Mouse (Mus musculus) midbrain, embryonic 12.5 days (tissue): ENCODE measurements at regions not wholly inside any gene's neighbourhood (a gene's known extent, or its start where the extent isn't known, plus 50 kb on each side); places are given as distances from the start of the nearest gene placed in this dataset.

Source experiments
- ATAC-seq: fragments of 200-750 bp; cut with Nextera tagmentation; 2 replicates; pipeline ENCODE4 v1.8.0; 2017; ENCODE audit warnings: low read depth, moderate TSS enrichment, moderate library complexity; ENCODE audit not compliant: low FRiP score
- H3K27ac ChIP-seq: fragments of 300-500 bp; sonication (generic); replicated peaks from 2 replicates; pipeline ENCODE4 v1.5.1; 2016; ENCODE audit warnings: mild to moderate bottlenecking
- H3K27me3 ChIP-seq: fragments of 300-500 bp; sonication (generic); 2 replicates; pipeline ENCODE4 v1.6.1; 2016; ENCODE audit warnings: mild to moderate bottlenecking
- H3K36me3 ChIP-seq: fragments of 300-500 bp; sonication (generic); 2 replicates; pipeline ENCODE4 v1.6.1; 2016
- H3K4me1 ChIP-seq: fragments of 300-500 bp; sonication (generic); 2 replicates; pipeline ENCODE4 v1.6.1; 2016
- H3K4me2 ChIP-seq: fragments of 300-500 bp; sonication (generic); replicated peaks from 2 replicates; pipeline ENCODE4 v1.6.1; 2016; ENCODE audit warnings: mild to moderate bottlenecking, moderate library complexity
- H3K4me3 ChIP-seq: fragments of 300-500 bp; sonication (generic); 2 replicates; pipeline ENCODE4 v1.5.1; 2016; ENCODE audit warnings: mild to moderate bottlenecking
- H3K9ac ChIP-seq: fragments of 300-500 bp; sonication (generic); replicated peaks from 2 replicates; pipeline ENCODE4 v1.6.1; 2016; ENCODE audit warnings: mild to moderate bottlenecking, moderate library complexity
- H3K9me3 ChIP-seq: fragments of 300-500 bp; sonication (generic); 2 replicates; pipeline ENCODE4 v1.6.1; 2016; ENCODE audit warnings: mild to moderate bottlenecking
- WGBS: fragments of 180-500 bp; shearing (Covaris S2); methylation state at CpG from one replicate; pipeline ENCODE4 v1.1.7; 2016; 5-methylcytosine and 5-hydroxymethylcytosine counted together

- no peaks in the 10 kb centered on the region for H3K27me3 ChIP-seq
- H3K4me1 ChIP-seq = no peaks in the 10 kb centered on the region
- peak; percentile 79 for ATAC-seq
- no peaks in the 10 kb centered on the region for H3K36me3 ChIP-seq
- no peak overlapping the region for H3K9ac ChIP-seq
- no peak overlapping the region for H3K27ac ChIP-seq
- H3K9me3 ChIP-seq = no peaks in the 10 kb centered on the region
- WGBS = 41% methylated on average over 4 of the region's 4 CpGs
- no peak overlapping the region for H3K4me3 ChIP-seq
- no peak overlapping the region for H3K4me2 ChIP-seq
Observed at GRCm38 (mm10) chr15:63079825-63080224, 765.2 kb downstream of the Gsdmc2 start.

- H3K9me3 ChIP-seq = no peaks in the 10 kb centered on the region
- H3K4me2 ChIP-seq = no peak overlapping the region
- no peak for ATAC-seq
- H3K27me3 ChIP-seq = no peaks in the 10 kb centered on the region
- no peaks in the 10 kb centered on the region for H3K4me1 ChIP-seq
- no peak overlapping the region for H3K27ac ChIP-seq
- H3K36me3 ChIP-seq = no peaks in the 10 kb centered on the region
- no peak overlapping the region for H3K9ac ChIP-seq
- 82% methylated on average over 4 of the region's 4 CpGs for WGBS
- no peak overlapping the region for H3K4me3 ChIP-seq
Observed at GRCm38 (mm10) chr15:63071921-63072320, 773.1 kb downstream of the Gsdmc2 start.

- Histone ChIP-seq H3K4me1 (no peaks in the 10 kb centered on the region), H3K27ac (no peak overlapping the region), H3K9me3 (no peaks in the 10 kb centered on the region), H3K9ac (no peak overlapping the region), H3K27me3 (no peaks in the 10 kb centered on the region), H3K36me3 (no peaks in the 10 kb centered on the region), H3K4me3 (no peak overlapping the region), H3K4me2 (no peak overlapping the region)
- WGBS = 93% methylated on average over 3 of the region's 3 CpGs
- no peak for ATAC-seq
Observed at GRCm38 (mm10) chr15:63067126-63067525, 777.9 kb downstream of the Gsdmc2 start.

GRCm38 (mm10) chr15:63066020-63066439 is 778.9 kb downstream of the Gsdmc2 start:
- Histone ChIP-seq H3K36me3 (no peaks in the 10 kb centered on the region), H3K4me1 (no peaks in the 10 kb centered on the region), H3K9ac (no peak overlapping the region), H3K9me3 (no peaks in the 10 kb centered on the region), H3K27me3 (no peaks in the 10 kb centered on the region), H3K4me3 (no peak overlapping the region), H3K27ac (no peak overlapping the region), H3K4me2 (no peak overlapping the region)
- ATAC-seq = no peak
- WGBS = 77% methylated on average over 2 of the region's 2 CpGs

- H3K4me3 ChIP-seq = no peak overlapping the region
- no peak overlapping the region for H3K9ac ChIP-seq
- H3K9me3 ChIP-seq = no peaks in the 10 kb centered on the region
- no peak overlapping the region for H3K27ac ChIP-seq
- no peak overlapping the region for H3K4me2 ChIP-seq
- no peaks in the 10 kb centered on the region for H3K36me3 ChIP-seq
- no peaks in the 10 kb centered on the region for H3K27me3 ChIP-seq
- ATAC-seq = no peak
- H3K4me1 ChIP-seq = no peaks in the 10 kb centered on the region
- 82% methylated on average over 3 of the region's 3 CpGs for WGBS
Observed at GRCm38 (mm10) chr15:63061891-63062290, 783.1 kb downstream of the Gsdmc2 start.

- H3K9ac ChIP-seq = no peak overlapping the region
- no peaks in the 10 kb centered on the region for H3K9me3 ChIP-seq
- no peak overlapping the region for H3K4me3 ChIP-seq
- WGBS = 94% methylated on average over 3 of the region's 3 CpGs
- H3K36me3 ChIP-seq = no peaks in the 10 kb centered on the region
- no peak overlapping the region for H3K4me2 ChIP-seq
- no peaks in the 10 kb centered on the region for H3K4me1 ChIP-seq
- no peak overlapping the region for H3K27ac ChIP-seq
- no peak for ATAC-seq
- no peaks in the 10 kb centered on the region for H3K27me3 ChIP-seq
Observed at GRCm38 (mm10) chr15:63060826-63061225, 784.2 kb downstream of the Gsdmc2 start.

- ATAC-seq = no peak
- Histone ChIP-seq H3K9ac (no peak overlapping the region), H3K4me3 (no peak overlapping the region), H3K36me3 (no peaks in the 10 kb centered on the region), H3K9me3 (no peaks in the 10 kb centered on the region), H3K4me1 (peaks cover 5% of the 10 kb centered on the region; the same call in 1 of the 2 replicates), H3K4me2 (no peak overlapping the region), H3K27me3 (no peaks in the 10 kb centered on the region), H3K27ac (no peak overlapping the region)
- 5% methylated on average over 3 of the region's 3 CpGs for WGBS
Observed at GRCm38 (mm10) chr15:63052570-63053255, 792.3 kb downstream of the Gsdmc2 start.

GRCm38 (mm10) chr15:63050033-63050432 is 794.9 kb downstream of the Gsdmc2 start:
- no peaks in the 10 kb centered on the region for H3K27me3 ChIP-seq
- H3K36me3 ChIP-seq = no peaks in the 10 kb centered on the region
- no peak overlapping the region for H3K4me2 ChIP-seq
- H3K4me1 ChIP-seq = peaks cover 5% of the 10 kb centered on the region; the same call in 1 of the 2 replicates
- ATAC-seq = no peak
- H3K4me3 ChIP-seq = no peak overlapping the region
- H3K27ac ChIP-seq = no peak overlapping the region
- no peak overlapping the region for H3K9ac ChIP-seq
- no peaks in the 10 kb centered on the region for H3K9me3 ChIP-seq
- WGBS = 100% methylated on average over 1 of the region's 1 CpGs

GRCm38 (mm10) chr15:63042367-63042766 is 802.6 kb downstream of the Gsdmc2 start:
- Histone ChIP-seq H3K36me3 (no peaks in the 10 kb centered on the region), H3K4me1 (no peaks in the 10 kb centered on the region), H3K27ac (no peak overlapping the region), H3K9me3 (no peaks in the 10 kb centered on the region), H3K4me2 (no peak overlapping the region), H3K27me3 (no peaks in the 10 kb centered on the region), H3K9ac (no peak overlapping the region), H3K4me3 (no peak overlapping the region)
- no peak for ATAC-seq

GRCm38 (mm10) chr15:63036241-63036640 is 808.7 kb downstream of the Gsdmc2 start:
- 88% methylated on average over 7 of the region's 7 CpGs for WGBS
- no peak overlapping the region for H3K27ac ChIP-seq
- H3K9ac ChIP-seq = no peak overlapping the region
- ATAC-seq = no peak
- H3K4me1 ChIP-seq = no peaks in the 10 kb centered on the region
- H3K4me2 ChIP-seq = no peak overlapping the region
- H3K4me3 ChIP-seq = no peak overlapping the region
- no peaks in the 10 kb centered on the region for H3K36me3 ChIP-seq
- no peaks in the 10 kb centered on the region for H3K27me3 ChIP-seq
- no peaks in the 10 kb centered on the region for H3K9me3 ChIP-seq

- Histone ChIP-seq H3K27me3 (no peaks in the 10 kb centered on the region), H3K36me3 (no peaks in the 10 kb centered on the region), H3K4me2 (no peak overlapping the region), H3K9ac (no peak overlapping the region), H3K4me1 (no peaks in the 10 kb centered on the region), H3K27ac (no peak overlapping the region), H3K9me3 (no peaks in the 10 kb centered on the region), H3K4me3 (no peak overlapping the region)
- 85% methylated on average over 2 of the region's 2 CpGs for WGBS
- no peak for ATAC-seq
Observed at GRCm38 (mm10) chr15:63020826-63021225, 824.2 kb downstream of the Gsdmc2 start.

GRCm38 (mm10) chr15:63017966-63018365 is 827.0 kb downstream of the Gsdmc2 start:
- ATAC-seq = no peak
- no peaks in the 10 kb centered on the region for H3K9me3 ChIP-seq
- H3K4me2 ChIP-seq = no peak overlapping the region
- no peak overlapping the region for H3K27ac ChIP-seq
- no peaks in the 10 kb centered on the region for H3K4me1 ChIP-seq
- H3K9ac ChIP-seq = no peak overlapping the region
- no peaks in the 10 kb centered on the region for H3K36me3 ChIP-seq
- no peak overlapping the region for H3K4me3 ChIP-seq
- WGBS = 85% methylated on average over 3 of the region's 3 CpGs
- no peaks in the 10 kb centered on the region for H3K27me3 ChIP-seq
